Mouse (Mus musculus) testis, adult 2 months (tissue): ENCODE data around the gene Cidec. TPM values are rescaled to one million over a fixed set of nuclear protein-coding genes. Genes with fewer than 3 reads are reported as not detected.

Source experiments
- H3K27ac ChIP-seq: fragments of 200-500 bp; 2 replicates; pipeline ENCODE4 v1.5.1; 2012; ENCODE audit warnings: low read depth, low read length; ENCODE audit not compliant: control insufficient read depth, insufficient read depth
- H3K27me3 ChIP-seq: fragments of 200-500 bp; 2 replicates; pipeline ENCODE4 v1.6.1; 2012; ENCODE audit warnings: mild to moderate bottlenecking, low read length, moderate library complexity; ENCODE audit not compliant: control insufficient read depth, insufficient read depth
- H3K36me3 ChIP-seq: fragments of 200-500 bp; 2 replicates; pipeline ENCODE4 v1.6.1; 2012; ENCODE audit warnings: mild to moderate bottlenecking, low read length; ENCODE audit not compliant: control insufficient read depth, insufficient read depth
- H3K4me1 ChIP-seq: fragments of 200-500 bp; 2 replicates; pipeline ENCODE4 v1.6.1; 2012; ENCODE audit warnings: low read length; ENCODE audit not compliant: control insufficient read depth, insufficient read depth
- H3K4me3 ChIP-seq: fragments of 200-500 bp; 2 replicates; pipeline ENCODE4 v1.5.1; 2012; ENCODE audit warnings: low read depth, mild to moderate bottlenecking, low read length, moderate library complexity, mixed read lengths; ENCODE audit not compliant: control insufficient read depth
- CTCF ChIP-seq: fragments of 200-500 bp; IDR thresholded peaks from 2 replicates; pipeline ENCODE4 v1.5.1; 2012; ENCODE audit warnings: low read depth, mild to moderate bottlenecking, inconsistent platforms, low read length, moderate library complexity; ENCODE audit not compliant: control insufficient read depth, insufficient read depth, insufficient replicate concordance
- POLR2A ChIP-seq: fragments of 200-500 bp; IDR thresholded peaks from 2 replicates; pipeline ENCODE4 v1.6.1; 2012; ENCODE audit warnings: low read depth, mild to moderate bottlenecking, inconsistent platforms, low read length, moderate library complexity; ENCODE audit not compliant: control insufficient read depth
- polyA plus RNA-seq: library from polyadenylated mRNA; depleted of rRNA; stranded (reverse); fragments of >200 nt; gene quantifications from 2 replicates; pipeline ENCODE4 v1.2.3, GENCODE M21; 2012

Gene Cidec
- polyA plus RNA-seq, 1 experiment = 1.7 TPM

DNA sequence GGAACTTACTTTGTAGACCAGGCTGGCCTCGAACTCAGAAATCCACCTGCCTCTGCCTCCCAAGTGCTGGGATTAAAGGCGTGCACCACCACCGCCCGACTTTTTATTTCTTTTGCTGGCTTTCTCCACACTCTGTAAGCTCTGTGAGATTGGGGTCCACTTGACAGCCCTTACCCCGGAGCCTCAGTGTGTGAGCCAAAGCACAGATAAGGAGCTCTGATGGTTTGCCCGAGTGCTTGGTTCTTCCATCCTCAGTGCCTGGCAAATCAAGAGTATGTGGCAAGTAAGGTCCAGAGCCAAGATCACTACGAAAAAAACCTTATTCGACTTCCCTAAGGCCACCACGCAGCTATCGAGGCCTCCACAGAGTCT lies 43.6 kb downstream of the Cidec start:
- TF ChIP-seq CTCF (no peak), POLR2A (no peak)
- H3K4me1 ChIP-seq = peaks cover 9% of the 10 kb centered on the region
- peak overlapping the region; percentile 89 for H3K4me3 ChIP-seq
- no peaks in the 10 kb centered on the region for H3K27me3 ChIP-seq
- H3K36me3 ChIP-seq = peaks cover 2% of the 10 kb centered on the region
- no peak overlapping the region for H3K27ac ChIP-seq

DNA sequence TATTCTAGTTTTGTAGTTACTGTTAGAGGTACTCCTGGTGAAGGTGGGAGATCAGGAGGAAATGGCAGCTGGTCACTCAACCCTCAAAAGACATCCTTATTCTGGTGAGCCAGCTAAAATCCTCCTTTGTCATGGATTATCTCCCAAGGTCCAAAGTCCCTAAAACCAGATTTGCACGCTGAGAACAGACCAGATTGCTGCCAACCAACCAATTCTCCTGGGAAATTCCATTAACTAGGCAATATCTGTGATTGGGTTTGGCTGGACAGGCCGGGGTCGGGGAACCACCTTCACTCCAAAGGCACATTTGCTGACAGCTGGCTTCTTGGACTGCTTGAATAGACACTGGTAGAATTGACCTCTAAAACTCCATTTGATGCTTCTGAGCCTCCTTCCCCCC lies 44.8 kb downstream of the Cidec start:
- H3K27ac ChIP-seq = no peak overlapping the region
- no peaks in the 10 kb centered on the region for H3K27me3 ChIP-seq
- H3K36me3 ChIP-seq = peaks cover 2% of the 10 kb centered on the region
- TF ChIP-seq POLR2A = no peak
- TF ChIP-seq CTCF = no peak
- H3K4me3 ChIP-seq = peak overlapping the region; percentile 89
- H3K4me1 ChIP-seq = peaks cover 9% of the 10 kb centered on the region

DNA sequence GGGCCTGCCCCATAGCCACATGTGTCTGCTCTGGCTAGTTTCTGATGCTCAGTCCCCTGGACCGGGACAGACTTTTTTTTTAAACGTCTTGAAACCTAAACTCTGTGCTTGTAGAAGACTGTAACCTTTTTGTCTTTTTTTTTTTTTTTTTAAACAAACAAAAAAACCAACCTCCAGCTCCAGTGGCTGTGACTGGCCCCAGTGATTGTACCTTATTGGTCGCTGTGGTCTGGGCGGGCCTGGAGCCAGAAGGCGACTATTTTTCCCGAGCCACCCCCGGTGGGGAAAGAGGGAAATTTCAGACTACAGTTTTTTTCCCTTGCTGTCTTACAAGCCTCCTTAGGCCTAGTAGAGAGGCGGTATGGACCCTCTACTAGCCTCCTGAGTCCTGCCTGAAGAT lies 46.6 kb downstream of the Cidec start, which contains the start of gene Ttll3:
Gene Ttll3, plus strand, starts transcription at position 301 of the 400 bp plus-strand sequence.
- TF ChIP-seq CTCF (no peak), POLR2A (no peak)
- Histone ChIP-seq H3K36me3 (peaks cover 2% of the 10 kb centered on the region), H3K27me3 (no peaks in the 10 kb centered on the region), H3K4me3 (peak within 1 kb of the TSS; percentile 18), H3K4me1 (peaks cover 9% of the 10 kb centered on the region), H3K27ac (no peak within 1 kb of the TSS)

DNA sequence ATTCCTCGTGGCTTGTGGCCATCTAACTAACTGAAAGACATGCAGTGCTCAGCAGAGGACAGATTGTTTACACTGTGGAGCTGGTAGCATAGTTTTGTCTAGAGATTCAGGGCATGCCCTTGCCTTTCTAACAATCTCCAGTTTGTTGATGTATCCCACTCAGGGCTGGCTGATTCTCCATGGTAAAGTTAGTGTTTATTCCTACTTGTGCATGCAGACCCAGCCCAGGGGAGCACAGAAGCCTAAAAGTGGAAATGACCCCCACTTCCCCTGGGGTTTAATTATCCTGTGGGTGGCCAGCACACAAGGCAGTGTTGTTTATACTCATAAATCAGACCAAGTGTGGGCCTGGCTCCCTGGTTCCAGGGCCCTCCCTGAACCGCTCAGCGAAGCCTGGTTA lies 49.5 kb downstream of the Cidec start:
- Histone ChIP-seq H3K27ac (no peak overlapping the region), H3K36me3 (peaks cover 4% of the 10 kb centered on the region), H3K4me1 (no peaks in the 10 kb centered on the region), H3K27me3 (no peaks in the 10 kb centered on the region), H3K4me3 (no peak overlapping the region)
- no peak for TF ChIP-seq POLR2A
- no peak for TF ChIP-seq CTCF

DNA sequence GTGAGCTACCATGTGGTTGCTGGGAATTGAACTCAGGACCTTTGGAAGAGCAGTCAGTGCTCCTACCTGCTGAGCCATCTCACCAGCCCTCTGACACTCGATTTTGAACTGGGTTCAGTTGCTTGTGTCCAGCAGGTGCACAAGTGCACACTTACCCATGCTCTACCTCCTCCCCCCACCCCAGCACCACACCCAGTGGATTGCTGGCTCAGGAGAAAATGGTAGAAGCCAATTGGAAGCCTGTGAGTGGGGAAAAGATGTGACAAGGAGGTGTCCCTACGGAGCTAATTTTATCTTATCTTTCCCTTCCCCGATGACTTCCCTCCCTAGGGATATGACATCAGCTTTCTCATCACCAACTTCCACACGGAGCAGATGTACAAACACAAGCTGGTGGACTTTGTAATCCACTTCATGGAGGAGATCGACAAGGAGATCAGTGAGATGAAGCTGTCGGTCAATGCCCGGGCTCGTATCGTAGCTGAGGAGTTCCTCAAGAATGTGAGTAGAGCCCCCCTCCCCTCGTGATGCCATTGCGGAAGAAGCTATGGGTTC lies 50.3 kb downstream of the Cidec start:
- no peak overlapping the region for H3K27ac ChIP-seq

DNA sequence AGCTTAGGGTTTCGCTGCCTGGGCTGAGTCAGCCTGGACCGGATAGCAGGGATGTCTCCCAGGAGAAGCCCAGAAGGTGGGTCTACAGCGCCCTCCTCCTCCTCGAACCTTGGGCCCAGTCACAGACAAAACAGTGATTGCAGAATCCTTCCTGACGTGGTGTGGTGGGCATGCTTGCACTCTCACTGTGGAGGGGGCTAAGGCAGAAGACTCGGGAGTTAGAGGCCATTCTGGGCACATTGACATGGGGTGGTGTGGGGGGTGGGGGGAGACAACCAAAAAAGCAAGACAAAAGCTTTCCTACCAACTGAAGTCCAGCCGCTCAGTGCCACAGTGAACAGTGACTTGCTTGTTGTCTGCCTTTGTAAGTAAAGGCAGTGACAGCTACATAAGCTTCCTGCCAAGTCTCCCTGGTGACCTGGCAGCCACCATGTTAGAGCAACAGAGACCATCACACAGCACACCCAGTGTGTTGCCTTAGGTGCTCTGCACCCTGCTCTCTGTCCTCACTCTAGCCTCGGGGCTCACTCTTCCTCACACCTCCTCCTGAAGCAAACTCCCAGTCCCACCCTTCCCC lies 51.1 kb downstream of the Cidec start:
- TF ChIP-seq CTCF (no peak), POLR2A (no peak)
- H3K27ac ChIP-seq = no peak overlapping the region
- no peak overlapping the region for H3K4me3 ChIP-seq
- H3K4me1 ChIP-seq = no peaks in the 10 kb centered on the region
- H3K27me3 ChIP-seq = no peaks in the 10 kb centered on the region
- peaks cover 4% of the 10 kb centered on the region for H3K36me3 ChIP-seq

More for the DNA sequence above, 50.3 kb downstream of the Cidec start:
- Histone ChIP-seq H3K4me3 (no peak overlapping the region), H3K27me3 (no peaks in the 10 kb centered on the region), H3K4me1 (no peaks in the 10 kb centered on the region), H3K36me3 (peaks cover 4% of the 10 kb centered on the region)
- no peak for TF ChIP-seq POLR2A
- no peak for TF ChIP-seq CTCF

DNA sequence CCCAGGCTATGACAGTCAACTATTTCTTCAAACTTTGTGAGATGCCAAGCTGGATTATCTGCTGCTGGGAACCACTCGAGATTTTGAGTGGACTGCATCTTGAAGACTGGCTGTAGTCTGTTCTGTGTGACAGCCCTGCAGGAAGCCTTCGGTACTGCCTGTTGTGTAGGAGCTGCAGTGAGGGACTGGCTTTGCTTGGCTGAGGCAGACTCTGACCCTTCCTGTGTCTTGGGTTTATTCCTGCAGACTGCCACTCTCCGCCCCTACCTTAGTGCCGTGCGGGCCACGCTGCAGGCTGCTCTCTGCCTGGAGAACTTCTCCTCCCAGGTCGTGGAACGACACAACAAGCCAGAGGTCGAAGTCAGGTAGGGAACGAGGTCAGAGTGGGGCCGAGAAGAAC lies 55.1 kb downstream of the Cidec start:
- TF ChIP-seq CTCF = no peak
- Histone ChIP-seq H3K27ac (no peak overlapping the region), H3K4me3 (no peak overlapping the region), H3K27me3 (no peaks in the 10 kb centered on the region), H3K4me1 (peaks cover 7% of the 10 kb centered on the region), H3K36me3 (peaks cover 2% of the 10 kb centered on the region)
